9 mouse cellular contexts compared by ENCODE assay signal in the genomic region with DNA sequence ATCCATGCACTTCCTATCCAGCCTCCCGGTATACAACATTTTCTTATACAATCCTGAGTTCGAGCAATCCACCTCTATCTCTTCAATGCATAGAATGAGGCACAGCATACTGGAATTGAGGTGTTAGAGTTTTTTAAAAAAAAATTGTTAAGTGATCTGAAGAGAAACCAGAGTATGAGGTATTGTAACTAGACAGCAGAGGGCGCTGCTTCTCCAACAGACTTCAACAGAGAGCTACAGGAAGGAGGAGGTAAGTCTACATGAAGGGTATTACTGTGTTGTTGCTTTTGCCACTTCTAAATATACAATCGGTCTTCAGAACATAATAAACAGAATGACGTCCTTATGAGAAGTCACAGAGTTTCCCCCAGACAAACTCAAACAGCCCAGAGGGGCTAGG.
A peak's percentile ranks its signal among the peaks of the same experiment; 100 is the strongest.
DNase-seq lines count a peak whose midpoint lies in the region; ATAC-seq lines count a peak whose summit lies in the region.
"Had no signal": no experiment of that assay in that cellular context is flagged by ENCODE, and none has a peak within 500 bp of the region (broad histone marks: within the 10 kb centered on the region; RNA-seq: fewer than 3 reads in every experiment).

No protein-coding gene starts in this region.

- peaks cover 78% of the 10 kb centered on the region for H3K4me1 ChIP-seq in hindbrain, embryonic 10.5 days (replicated peaks)
- H3K4me1 ChIP-seq in hindbrain, embryonic 13.5 days (replicated peaks) = peaks cover 64% of the 10 kb centered on the region
- peaks cover 11% of the 10 kb centered on the region for H3K4me1 ChIP-seq in hindbrain, embryonic 16.5 days (ENCODE audit: control insufficient read depth, insufficient read depth, low read depth, low read length)
- H3K4me1 ChIP-seq in intestine, embryonic 16.5 days (ENCODE audit: control insufficient read depth, insufficient read depth, low read length) = no peaks in the 10 kb centered on the region

- DNase-seq in hindbrain, embryonic 10.5 days (ENCODE audit: low spot score) = peak; percentile 38
- peak; percentile 64 for DNase-seq in testis, postnatal 10 days (ENCODE audit: low spot score)
- no peak for DNase-seq in testis, postnatal 14 days (ENCODE audit: low spot score)
- peak; percentile 19 for DNase-seq in thymus, postnatal 25 days
- DNase-seq in gastrocnemius, adult 8-10 months (ENCODE audit: low spot score in 2 of 2) = no peak

- H3K9me3 ChIP-seq in hindbrain, embryonic 10.5 days = no peaks in the 10 kb centered on the region
- H3K9me3 ChIP-seq in hindbrain, embryonic 13.5 days = no peaks in the 10 kb centered on the region
- H3K9me3 ChIP-seq in hindbrain, embryonic 16.5 days (ENCODE audit: control insufficient read depth, low read length) = no peaks in the 10 kb centered on the region
- H3K9me3 ChIP-seq in intestine, embryonic 16.5 days (ENCODE audit: control insufficient read depth, low read length) = no peaks in the 10 kb centered on the region

- no peak overlapping the region for H3K4me3 ChIP-seq in hindbrain, embryonic 10.5 days
- H3K4me3 ChIP-seq in hindbrain, embryonic 13.5 days = no peak overlapping the region
- H3K4me3 ChIP-seq in hindbrain, embryonic 16.5 days (ENCODE audit: low read length) = no peak overlapping the region
- H3K4me3 ChIP-seq in intestine, embryonic 16.5 days (ENCODE audit: low read length) = no peak overlapping the region
- H3K4me3 ChIP-seq: myocyte had no signal

- no peak overlapping the region for H3K4me2 ChIP-seq in hindbrain, embryonic 13.5 days
- H3K4me2 ChIP-seq in hindbrain, embryonic 16.5 days (ENCODE audit: low read length) = no peak overlapping the region
- H3K4me2 ChIP-seq in intestine, embryonic 16.5 days (ENCODE audit: low read depth, low read length) = no peak overlapping the region

- ATAC-seq in hindbrain, embryonic 13.5 days (ENCODE audit: low FRiP score) = no peak
- 0 out of 2 replicates have a peak, but pooled peaks have one; percentile 48 for ATAC-seq in hindbrain, embryonic 16.5 days
- ATAC-seq in intestine, embryonic 16.5 days = no peak

- 60% methylated on average over 5 of the region's 5 CpGs for WGBS in hindbrain, embryonic 10.5 days
- WGBS in hindbrain, embryonic 13.5 days = 66% methylated on average over 5 of the region's 5 CpGs
- WGBS in hindbrain, embryonic 16.5 days = 60% methylated on average over 5 of the region's 5 CpGs
- WGBS in intestine, embryonic 16.5 days = 70% methylated on average over 5 of the region's 5 CpGs

- H3K27ac ChIP-seq in hindbrain, embryonic 10.5 days = no peak overlapping the region
- H3K27ac ChIP-seq in hindbrain, embryonic 13.5 days = no peak overlapping the region
- H3K27ac ChIP-seq in hindbrain, embryonic 16.5 days (ENCODE audit: low read depth, low read length) = no peak overlapping the region
- no peak overlapping the region for H3K27ac ChIP-seq in intestine, embryonic 16.5 days (ENCODE audit: low read length)

- peaks cover 21% of the 10 kb centered on the region; the same call in 1 of the 2 replicates for H3K36me3 ChIP-seq in hindbrain, embryonic 10.5 days
- H3K36me3 ChIP-seq in hindbrain, embryonic 13.5 days = 0 out of 2 replicates have a peak, but pooled peaks cover 3% of the 10 kb centered on the region
- no peaks in the 10 kb centered on the region for H3K36me3 ChIP-seq in hindbrain, embryonic 16.5 days (ENCODE audit: control insufficient read depth, insufficient read depth, low read length)
- no peaks in the 10 kb centered on the region for H3K36me3 ChIP-seq in intestine, embryonic 16.5 days (ENCODE audit: control insufficient read depth, insufficient read depth, low read length)

- H3K27me3 ChIP-seq in hindbrain, embryonic 10.5 days (ENCODE audit: insufficient read depth, poor library complexity, severe bottlenecking) = no peaks in the 10 kb centered on the region
- H3K27me3 ChIP-seq in hindbrain, embryonic 13.5 days = no peaks in the 10 kb centered on the region
- no peaks in the 10 kb centered on the region for H3K27me3 ChIP-seq in hindbrain, embryonic 16.5 days (replicated peaks; ENCODE audit: control insufficient read depth, insufficient read depth, low read length)
- H3K27me3 ChIP-seq in intestine, embryonic 16.5 days (replicated peaks; ENCODE audit: control insufficient read depth, insufficient read depth, low read length) = no peaks in the 10 kb centered on the region

- H3K9ac ChIP-seq in hindbrain, embryonic 13.5 days = no peak overlapping the region
- H3K9ac ChIP-seq in hindbrain, embryonic 16.5 days (ENCODE audit: low read depth, low read length) = no peak overlapping the region
- no peak overlapping the region for H3K9ac ChIP-seq in intestine, embryonic 16.5 days (ENCODE audit: low read depth, low read length)

Comparison
In these comparisons a context has a peak if more than half of its experiments do, and no peak if none do; other contexts are left out.
1. DNase-seq: peak in hindbrain, embryonic 10.5 days (single experiment), testis, postnatal 10 days (single experiment) and thymus, postnatal 25 days (single experiment); none in testis, postnatal 14 days (single experiment) and gastrocnemius, adult 8-10 months (0 of 2).